Mouse (Mus musculus): ENCODE measurements around the gene Fahd2a. TPM values are rescaled to one million over a fixed set of nuclear protein-coding genes. Genes with fewer than 3 reads are reported as not detected.

The Fahd2a gene
- total RNA-seq (2021): 10 to 100 TPM; 21.5 to 21.9 TPM
- long read RNA-seq, experiment 1, transcript Fahd2a-201 (8 exons, 1,211 nt): major isoform, 31 of 35 reads
- long read RNA-seq, experiment 1, partial matches to known transcripts: 2 of 35 reads
- long read RNA-seq, experiment 1, other reads (novel, unspliced or antisense): 2 of 35 reads
- long read RNA-seq, experiment 2, transcript Fahd2a-201 (8 exons, 1,211 nt): major isoform, 37 of 40 reads
- long read RNA-seq, experiment 2, partial matches to known transcripts: 1 of 40 reads
- long read RNA-seq, experiment 2, other reads (novel, unspliced or antisense): 2 of 40 reads

GRCm38 (mm10) chr2:127444055-127444789, at the start of gene Fahd2a:
Fahd2a (minus strand) TSS chr2:127444565.
- peak; percentile 78 for DNase-seq

GRCm38 (mm10) chr2:127484476-127485170, 40.3 kb upstream of the Fahd2a start:
- peak; percentile 45 for DNase-seq

GRCm38 (mm10) chr2:127483001-127483400, 38.6 kb upstream of the Fahd2a start:
- peak; percentile 29 for DNase-seq

GRCm38 (mm10) chr2:127482533-127482911, 38.2 kb upstream of the Fahd2a start:
- peak; percentile 70 for DNase-seq

GRCm38 (mm10) chr2:127481841-127482532, 37.6 kb upstream of the Fahd2a start:
- DNase-seq: no peak

- no peak for DNase-seq
These were observed 35.4 kb upstream of the Fahd2a start for GRCm38 (mm10) chr2:127479763-127480162.

- DNase-seq: no peak
These were observed 34.8 kb upstream of the Fahd2a start for GRCm38 (mm10) chr2:127479210-127479609.

GRCm38 (mm10) chr2:127472279-127472678, 27.9 kb upstream of the Fahd2a start:
- DNase-seq: no peak

- DNase-seq: no peak
These were observed 26.9 kb upstream of the Fahd2a start for GRCm38 (mm10) chr2:127471281-127471680.

GRCm38 (mm10) chr2:127470661-127471060, 26.3 kb upstream of the Fahd2a start:
- DNase-seq: no peak

- no peak for DNase-seq
These were observed 25.8 kb upstream of the Fahd2a start for GRCm38 (mm10) chr2:127470183-127470582.

- peak; percentile 53 for DNase-seq
These were observed 17.9 kb upstream of the Fahd2a start for GRCm38 (mm10) chr2:127462314-127462713.

GRCm38 (mm10) chr2:127461351-127461750, 17.0 kb upstream of the Fahd2a start:
- DNase-seq: no peak

GRCm38 (mm10) chr2:127459341-127459740, 15.0 kb upstream of the Fahd2a start:
- no peak for DNase-seq

- DNase-seq: peak; percentile 36
These were observed 9.4 kb upstream of the Fahd2a start for GRCm38 (mm10) chr2:127453764-127454163.

- DNase-seq: no peak
These were observed 8.8 kb upstream of the Fahd2a start for GRCm38 (mm10) chr2:127453141-127453540.

GRCm38 (mm10) chr2:127451748-127452147, 7.4 kb upstream of the Fahd2a start:
- no peak for DNase-seq

GRCm38 (mm10) chr2:127449691-127450090, 5.3 kb upstream of the Fahd2a start:
- DNase-seq: no peak

GRCm38 (mm10) chr2:127446847-127447246, 2.5 kb upstream of the Fahd2a start:
- DNase-seq: no peak

GRCm38 (mm10) chr2:127437697-127438096, 6.7 kb downstream of the Fahd2a start:
- no peak for DNase-seq

GRCm38 (mm10) chr2:127435554-127435953, 8.8 kb downstream of the Fahd2a start:
- no peak for DNase-seq

GRCm38 (mm10) chr2:127435135-127435534, 9.2 kb downstream of the Fahd2a start:
- no peak for DNase-seq
